Mouse (Mus musculus) left cerebral cortex, adult 18-20 months (tissue): ENCODE results near the gene Stap2. TPM values are rescaled to one million over a fixed set of nuclear protein-coding genes. Genes with fewer than 3 reads are reported as not detected.

Source experiments
- DNase-seq, 2 experiments: peaks; one replicate each; pipeline ENCODE4 v3.0.0; 2021 to 2022; ENCODE audit warnings: low spot score in 2 of 2, mixed read lengths in 1 of 2
- total RNA-seq, 2 experiments: library from RNA; stranded (reverse); gene quantifications; 2 replicates each; pipeline ENCODE4 v1.2.3; 2021

Stap2 gene
- total RNA-seq, 2 experiments from 2014 or later: 1.9 to 2.8 TPM

GRCm38 (mm10) chr17:56007444-56008355 lies 2.3 kb upstream of the Stap2 start:
- no peak for DNase-seq

- DNase-seq: no peak
These were observed 1.6 kb upstream of the Stap2 start for GRCm38 (mm10) chr17:56006956-56007355.

- no peak for DNase-seq
These were observed 2.4 kb downstream of the Stap2 start for GRCm38 (mm10) chr17:56003000-56003399.

- DNase-seq: no peak
These were observed 5.4 kb downstream of the Stap2 start for GRCm38 (mm10) chr17:55999794-56000499.

- no peak for DNase-seq
These were observed 9.4 kb downstream of the Stap2 start for GRCm38 (mm10) chr17:55996007-55996406.

GRCm38 (mm10) chr17:55990278-55990898 lies 15.0 kb downstream of the Stap2 start:
- no peak for DNase-seq

GRCm38 (mm10) chr17:55986030-55986961 lies 19.1 kb downstream of the Stap2 start, which contains the start of gene Fsd1:
Gene Fsd1 (plus strand): TSS chr17:55986509.
- peak; percentile 83 to 88 for DNase-seq

GRCm38 (mm10) chr17:55977301-55977700 lies 28.1 kb downstream of the Stap2 start:
- DNase-seq: no peak

- DNase-seq: peak; percentile 77
These were observed 29.0 kb downstream of the Stap2 start for GRCm38 (mm10) chr17:55976255-55976862.

GRCm38 (mm10) chr17:55971453-55971852 lies 33.9 kb downstream of the Stap2 start:
- no peak for DNase-seq

GRCm38 (mm10) chr17:55969966-55970891 lies 35.2 kb downstream of the Stap2 start, which contains the start of gene Shd:
Gene Shd (plus strand): TSS chr17:55970467.
- peak in 1 of 2 experiments; percentile 61 for DNase-seq

GRCm38 (mm10) chr17:55969560-55969959 lies 35.8 kb downstream of the Stap2 start:
- peak in 1 of 2 experiments; percentile 46 for DNase-seq

GRCm38 (mm10) chr17:55968210-55968609 lies 37.2 kb downstream of the Stap2 start:
- no peak for DNase-seq

- DNase-seq: no peak
These were observed 38.2 kb downstream of the Stap2 start for GRCm38 (mm10) chr17:55967186-55967585.

GRCm38 (mm10) chr17:55964996-55965395 lies 40.4 kb downstream of the Stap2 start:
- no peak for DNase-seq

- no peak for DNase-seq
These were observed 40.9 kb downstream of the Stap2 start for GRCm38 (mm10) chr17:55964496-55964895.

- no peak for DNase-seq
These were observed 42.2 kb downstream of the Stap2 start for GRCm38 (mm10) chr17:55963171-55963570.

- DNase-seq: no peak
These were observed 43.8 kb downstream of the Stap2 start for GRCm38 (mm10) chr17:55961631-55962030.

- no peak for DNase-seq
These were observed 44.6 kb downstream of the Stap2 start for GRCm38 (mm10) chr17:55960791-55961190.
